ENCODE assay signal across 21 mouse cellular contexts in genomic region chr2:148888872-148889271, GRCm38 (mm10). TPM values are rescaled to one million over a fixed set of nuclear protein-coding genes. Genes with fewer than 3 reads are reported as not detected.
DNase-seq lines count a peak whose midpoint lies in the region; ATAC-seq and TF ChIP-seq lines count a peak whose summit lies in the region.
"Had no signal": no experiment of that assay in that cellular context is flagged by ENCODE, and none has a peak within 500 bp of the region (broad histone marks: within the 10 kb centered on the region; RNA-seq: fewer than 3 reads in every experiment).

No protein-coding gene starts in this region.

- no peaks in the 10 kb centered on the region for H3K27me3 ChIP-seq in forebrain, embryonic 14.5 days (replicated peaks; ENCODE audit: control insufficient read depth, insufficient read depth, low read length)
- H3K27me3 ChIP-seq in hindbrain, postnatal 0 days (ENCODE audit: insufficient read depth, low read length), result no peaks in the 10 kb centered on the region
- H3K27me3 ChIP-seq in midbrain, postnatal 0 days (ENCODE audit: insufficient read depth, low read length), result no peaks in the 10 kb centered on the region
- no peaks in the 10 kb centered on the region for H3K27me3 ChIP-seq in intestine, embryonic 15.5 days (replicated peaks)
- H3K27me3 ChIP-seq in lung, postnatal 0 days (replicated peaks; ENCODE audit: insufficient read depth, low read length), result no peaks in the 10 kb centered on the region
- H3K27me3 ChIP-seq: embryonic facial prominence, embryonic 12.5 days; limb, embryonic 13.5 days; stomach, embryonic 15.5 days had no signal

- H3K9ac ChIP-seq in forebrain, embryonic 14.5 days (ENCODE audit: low read length), result no peak overlapping the region
- H3K9ac ChIP-seq in hindbrain, postnatal 0 days (replicated peaks; ENCODE audit: low read length), result no peak overlapping the region
- H3K9ac ChIP-seq in midbrain, postnatal 0 days (replicated peaks; ENCODE audit: low read length, poor library complexity, severe bottlenecking), result no peak overlapping the region
- no peak overlapping the region for H3K9ac ChIP-seq in intestine, embryonic 15.5 days
- H3K9ac ChIP-seq in lung, postnatal 0 days (replicated peaks; ENCODE audit: low read depth), result no peak overlapping the region
- H3K9ac ChIP-seq: embryonic facial prominence, embryonic 12.5 days; limb, embryonic 13.5 days; stomach, embryonic 15.5 days had no signal

- no peak overlapping the region for H3K4me2 ChIP-seq in forebrain, embryonic 14.5 days (ENCODE audit: low read length)
- H3K4me2 ChIP-seq in hindbrain, postnatal 0 days (ENCODE audit: low read depth, low read length), result no peak overlapping the region
- no peak overlapping the region for H3K4me2 ChIP-seq in midbrain, postnatal 0 days (ENCODE audit: low read depth, low read length, poor library complexity, severe bottlenecking)
- no peak overlapping the region for H3K4me2 ChIP-seq in intestine, embryonic 15.5 days (replicated peaks)
- H3K4me2 ChIP-seq in lung, postnatal 0 days (replicated peaks; ENCODE audit: low read depth, low read length), result no peak overlapping the region
- H3K4me2 ChIP-seq: embryonic facial prominence, embryonic 12.5 days; limb, embryonic 13.5 days; stomach, embryonic 15.5 days had no signal

- 36% methylated on average over 3 of the region's 3 CpGs for WGBS in forebrain, embryonic 14.5 days
- WGBS in hindbrain, postnatal 0 days, result 78% methylated on average over 3 of the region's 3 CpGs
- WGBS in midbrain, postnatal 0 days, result 65% methylated on average over 3 of the region's 3 CpGs
- WGBS in intestine, embryonic 15.5 days, result 83% methylated on average over 3 of the region's 3 CpGs
- 71% methylated on average over 3 of the region's 3 CpGs for WGBS in lung, postnatal 0 days

- TF ChIP-seq CTCF in gastrocnemius, adult 2 months (IDR thresholded peaks at IDR 0.05), result no peak
- TF ChIP-seq CTCF in hindbrain, postnatal 0 days (IDR thresholded peaks at IDR 0.05; ENCODE audit: low read depth), result no peak
- no peak for TF ChIP-seq CTCF in midbrain, postnatal 0 days (IDR thresholded peaks at IDR 0.05)
- no peak for TF ChIP-seq CTCF in lung, postnatal 0 days (IDR thresholded peaks at IDR 0.05)

- no peak for DNase-seq in gastrocnemius, adult 2 months
- DNase-seq in gastrocnemius, postnatal 36 days, result no peak
- no peak for DNase-seq in forebrain, embryonic 14.5 days (ENCODE audit: low spot score)
- DNase-seq in hindbrain, postnatal 0 days (ENCODE audit: low spot score), result no peak
- no peak for DNase-seq in midbrain, postnatal 0 days (ENCODE audit: low spot score)
- DNase-seq in cerebellum, postnatal 14 days, result no peak
- no peak for DNase-seq in lung, postnatal 0 days (ENCODE audit: low spot score)
- DNase-seq: cerebellum, adult 8-10 months; kidney, adult 18-20 months; kidney, postnatal 36 days; thymus, postnatal 25 days had no signal

- no peak overlapping the region for H3K4me3 ChIP-seq in gastrocnemius, adult 2 months
- H3K4me3 ChIP-seq in forebrain, embryonic 14.5 days (ENCODE audit: low read depth, low read length), result no peak overlapping the region
- no peak overlapping the region for H3K4me3 ChIP-seq in hindbrain, postnatal 0 days (ENCODE audit: low read length)
- no peak overlapping the region for H3K4me3 ChIP-seq in midbrain, postnatal 0 days (ENCODE audit: low read depth, low read length)
- no peak overlapping the region for H3K4me3 ChIP-seq in intestine, embryonic 15.5 days (replicated peaks)
- H3K4me3 ChIP-seq in lung, postnatal 0 days (ENCODE audit: low read depth, low read length), result no peak overlapping the region
- H3K4me3 ChIP-seq: embryonic facial prominence, embryonic 12.5 days; limb, embryonic 13.5 days; stomach, embryonic 15.5 days had no signal

- H3K27ac ChIP-seq in gastrocnemius, adult 2 months, result peak overlapping the region; percentile 63
- peak overlapping the region; percentile 79 for H3K27ac ChIP-seq in forebrain, embryonic 14.5 days (ENCODE audit: low read depth, low read length)
- peak overlapping the region; percentile 71 for H3K27ac ChIP-seq in hindbrain, postnatal 0 days
- H3K27ac ChIP-seq in midbrain, postnatal 0 days (ENCODE audit: low read depth, low read length), result 0 out of 2 replicates have a peak overlapping the region, but pooled peaks have one; percentile 51
- H3K27ac ChIP-seq in intestine, embryonic 15.5 days, result no peak overlapping the region
- H3K27ac ChIP-seq in lung, postnatal 0 days (ENCODE audit: low read length), result no peak overlapping the region
- H3K27ac ChIP-seq: embryonic facial prominence, embryonic 12.5 days; limb, embryonic 13.5 days; macrophage; stomach, embryonic 15.5 days had no signal

- intact Hi-C loops in gastrocnemius, adult 2 months (cut with DNase I), result no loop called here
- intact Hi-C loops in gastrocnemius, postnatal 36 days (cut with DNase I), result no loop called here

- TF ChIP-seq EP300 in lung, postnatal 0 days (IDR thresholded peaks at IDR 0.05), result no peak

- peaks cover 13% of the 10 kb centered on the region for H3K4me1 ChIP-seq in forebrain, embryonic 14.5 days (ENCODE audit: control insufficient read depth, insufficient read depth, low read length)
- H3K4me1 ChIP-seq in hindbrain, postnatal 0 days (ENCODE audit: insufficient read depth, low read length), result 0 out of 2 replicates have a peak, but pooled peaks cover 4% of the 10 kb centered on the region
- no peaks in the 10 kb centered on the region for H3K4me1 ChIP-seq in midbrain, postnatal 0 days (ENCODE audit: insufficient read depth, low read length)
- H3K4me1 ChIP-seq in intestine, embryonic 15.5 days (replicated peaks), result no peaks in the 10 kb centered on the region
- no peaks in the 10 kb centered on the region for H3K4me1 ChIP-seq in lung, postnatal 0 days (ENCODE audit: insufficient read depth, low read depth, low read length)
- H3K4me1 ChIP-seq: embryonic facial prominence, embryonic 12.5 days; limb, embryonic 13.5 days; stomach, embryonic 15.5 days had no signal

- no peaks in the 10 kb centered on the region for H3K9me3 ChIP-seq in forebrain, embryonic 14.5 days (replicated peaks; ENCODE audit: control insufficient read depth, low read length)
- no peaks in the 10 kb centered on the region for H3K9me3 ChIP-seq in hindbrain, postnatal 0 days (ENCODE audit: low read length)
- no peaks in the 10 kb centered on the region for H3K9me3 ChIP-seq in midbrain, postnatal 0 days (ENCODE audit: low read length)
- H3K9me3 ChIP-seq in intestine, embryonic 15.5 days, result no peaks in the 10 kb centered on the region
- no peaks in the 10 kb centered on the region for H3K9me3 ChIP-seq in lung, postnatal 0 days (ENCODE audit: low read length)
- H3K9me3 ChIP-seq: embryonic facial prominence, embryonic 12.5 days; limb, embryonic 13.5 days; stomach, embryonic 15.5 days had no signal

- no peaks in the 10 kb centered on the region for H3K36me3 ChIP-seq in forebrain, embryonic 14.5 days (ENCODE audit: control insufficient read depth, insufficient read depth, low read length)
- no peaks in the 10 kb centered on the region for H3K36me3 ChIP-seq in hindbrain, postnatal 0 days (ENCODE audit: insufficient read depth, low read length)
- H3K36me3 ChIP-seq in midbrain, postnatal 0 days (ENCODE audit: insufficient read depth, low read length), result no peaks in the 10 kb centered on the region
- no peaks in the 10 kb centered on the region for H3K36me3 ChIP-seq in intestine, embryonic 15.5 days
- no peaks in the 10 kb centered on the region for H3K36me3 ChIP-seq in lung, postnatal 0 days (ENCODE audit: insufficient read depth, low read length)
- H3K36me3 ChIP-seq: embryonic facial prominence, embryonic 12.5 days; limb, embryonic 13.5 days; stomach, embryonic 15.5 days had no signal

- ATAC-seq in forebrain, embryonic 14.5 days, result no peak
- no peak for ATAC-seq in hindbrain, postnatal 0 days
- no peak for ATAC-seq in midbrain, postnatal 0 days (ENCODE audit: low FRiP score)
- no peak for ATAC-seq in intestine, embryonic 15.5 days
- ATAC-seq in lung, postnatal 0 days, result no peak

RNA-seq across cellular contexts. Expression of gene Cst3, which starts 13.4 kb away (rescaled TPM):
- 100 to 1,000 TPM; 519 to 664 TPM for total RNA-seq in gastrocnemius, adult 2 months (2021)
- 100 to 1,000 TPM; 479 to 583 TPM for total RNA-seq in gastrocnemius, postnatal 36 days (2021)
- polyA plus RNA-seq in forebrain, embryonic 14.5 days (2014; fragmentation: Nextera tagmentation; extraction: Ambion mirVana), result 547 and 623 TPM in 2 replicates
- 787 and 928 TPM in 2 replicates for total RNA-seq in hindbrain, postnatal 0 days (2014; rRNA removed)
- polyA plus RNA-seq in hindbrain, postnatal 0 days (2015; fragmentation: Nextera tagmentation; extraction: Ambion mirVana), result 1,585 and 1,721 TPM in 2 replicates
- 457 and 677 TPM in 2 replicates for total RNA-seq in midbrain, postnatal 0 days (2014; rRNA removed)
- 1,077 and 1,177 TPM in 2 replicates for polyA plus RNA-seq in midbrain, postnatal 0 days (2015; fragmentation: Nextera tagmentation; extraction: Ambion mirVana)
- polyA plus RNA-seq in intestine, embryonic 15.5 days (2015; fragmentation: Nextera tagmentation; extraction: Ambion mirVana), result 349 and 390 TPM in 2 replicates
- 755 and 866 TPM in 2 replicates for polyA plus RNA-seq in lung, postnatal 0 days (2015; fragmentation: Nextera tagmentation; extraction: Ambion mirVana)

RNA-seq across cellular contexts. Expression of gene 9230104L09Rik, which starts 24.0 kb away (rescaled TPM):
- total RNA-seq in gastrocnemius, adult 2 months (2021), result 1 to 10 TPM in 1 of 2 experiments, not detected in 1; 1.3 TPM
- 1 to 10 TPM in 1 of 2 experiments, under 1 TPM in 1; 0.66 to 1.5 TPM for total RNA-seq in gastrocnemius, postnatal 36 days (2021)
- polyA plus RNA-seq in forebrain, embryonic 14.5 days (2014; fragmentation: Nextera tagmentation; extraction: Ambion mirVana), result not detected in 2 replicates
- not detected in 2 replicates for total RNA-seq in hindbrain, postnatal 0 days (2014; rRNA removed)
- polyA plus RNA-seq in hindbrain, postnatal 0 days (2015; fragmentation: Nextera tagmentation; extraction: Ambion mirVana), result not detected in 2 replicates
- not detected in 2 replicates for total RNA-seq in midbrain, postnatal 0 days (2014; rRNA removed)
- polyA plus RNA-seq in midbrain, postnatal 0 days (2015; fragmentation: Nextera tagmentation; extraction: Ambion mirVana), result not detected in 2 replicates
- polyA plus RNA-seq in intestine, embryonic 15.5 days (2015; fragmentation: Nextera tagmentation; extraction: Ambion mirVana), result not detected in 2 replicates
- 0.94 and 1.5 TPM in 2 replicates for polyA plus RNA-seq in lung, postnatal 0 days (2015; fragmentation: Nextera tagmentation; extraction: Ambion mirVana)
- total RNA-seq: gastrocnemius, postnatal 4 days; layer of hippocampus, postnatal 25 days had no signal
- polyA plus RNA-seq: brain, embryonic 14.5 days; embryonic facial prominence, embryonic 12.5 days; limb, embryonic 13.5 days; liver, embryonic 16.5 days; macrophage; neural tube, embryonic 11.5 days; stomach, embryonic 15.5 days had no signal

RNA-seq across cellular contexts. Expression of gene Cst9, which starts 53.9 kb away (rescaled TPM):
- total RNA-seq in gastrocnemius, adult 2 months (2021), result not detected
- not detected for total RNA-seq in gastrocnemius, postnatal 36 days (2021)
- not detected in 2 replicates for polyA plus RNA-seq in forebrain, embryonic 14.5 days (2014; fragmentation: Nextera tagmentation; extraction: Ambion mirVana)
- total RNA-seq in hindbrain, postnatal 0 days (2014; rRNA removed), result not detected in 2 replicates
- polyA plus RNA-seq in hindbrain, postnatal 0 days (2015; fragmentation: Nextera tagmentation; extraction: Ambion mirVana), result not detected in 2 replicates
- total RNA-seq in midbrain, postnatal 0 days (2014; rRNA removed), result not detected in 2 replicates
- not detected in 2 replicates for polyA plus RNA-seq in midbrain, postnatal 0 days (2015; fragmentation: Nextera tagmentation; extraction: Ambion mirVana)
- polyA plus RNA-seq in intestine, embryonic 15.5 days (2015; fragmentation: Nextera tagmentation; extraction: Ambion mirVana), result not detected in 2 replicates
- polyA plus RNA-seq in lung, postnatal 0 days (2015; fragmentation: Nextera tagmentation; extraction: Ambion mirVana), result 1.5 and 2.5 TPM in 2 replicates
- total RNA-seq: gastrocnemius, postnatal 4 days; layer of hippocampus, postnatal 25 days had no signal
- polyA plus RNA-seq: brain, embryonic 14.5 days; embryonic facial prominence, embryonic 12.5 days; limb, embryonic 13.5 days; liver, embryonic 16.5 days; macrophage; neural tube, embryonic 11.5 days; stomach, embryonic 15.5 days had no signal

Comparison
In these comparisons a context has a peak if more than half of its experiments do, and no peak if none do; other contexts are left out.
1. H3K27ac ChIP-seq: peak in gastrocnemius, adult 2 months (single experiment), forebrain, embryonic 14.5 days (single experiment), hindbrain, postnatal 0 days (single experiment) and midbrain, postnatal 0 days (single experiment); none in intestine, embryonic 15.5 days (single experiment) and lung, postnatal 0 days (single experiment).